Mouse (Mus musculus) liver, adult (tissue): ENCODE data around the gene Taf6l.

ENCODE experiments used
- GATA4 ChIP-seq: IDR thresholded peaks from 2 replicates; pipeline ENCODE4 v1.6.1; 2014; ENCODE audit warnings: mild to moderate bottlenecking, low read length; ENCODE audit not compliant: insufficient replicate concordance

Gene Taf6l

GRCm38 (mm10) chr19:8726609-8727390 lies 59.4 kb downstream of the Taf6l start:
- TF ChIP-seq GATA4 = no peak

GRCm38 (mm10) chr19:8725081-8725613 lies 61.1 kb downstream of the Taf6l start:
- no peak for TF ChIP-seq GATA4
